ENCODE assay signal across 15 mouse cellular contexts in genomic region chr3:59182129-59182528, GRCm38 (mm10). TPM values are rescaled to one million over a fixed set of nuclear protein-coding genes. Genes with fewer than 3 reads are reported as not detected.
"Had no signal": no experiment of that assay in that cellular context is flagged by ENCODE, and none has a peak within 500 bp of the region (broad histone marks: within the 10 kb centered on the region; RNA-seq: fewer than 3 reads in every experiment).

No protein-coding gene starts in this region.

- H3K36me3 ChIP-seq: kidney, embryonic 15.5 days; limb, embryonic 15.5 days; liver, embryonic 13.5 days; lung, embryonic 15.5 days; neural tube, embryonic 15.5 days had no signal

- H3K9me3 ChIP-seq: kidney, embryonic 15.5 days; limb, embryonic 15.5 days; liver, embryonic 13.5 days; lung, embryonic 15.5 days; neural tube, embryonic 15.5 days had no signal

- H3K4me3 ChIP-seq: kidney, embryonic 15.5 days; left cerebral cortex, adult 2 months; limb, embryonic 15.5 days; liver, embryonic 13.5 days; lung, embryonic 15.5 days; neural tube, embryonic 15.5 days had no signal

- ATAC-seq: liver, postnatal 0 days had no signal

- H3K27ac ChIP-seq: kidney, embryonic 15.5 days; left cerebral cortex, adult 2 months; limb, embryonic 15.5 days; liver, embryonic 13.5 days; lung, embryonic 15.5 days; neural tube, embryonic 15.5 days; stomach, postnatal 0 days had no signal

- H3K4me2 ChIP-seq: kidney, embryonic 15.5 days; limb, embryonic 15.5 days; liver, embryonic 13.5 days; lung, embryonic 15.5 days; neural tube, embryonic 15.5 days had no signal

- DNase-seq: kidney, adult 2 months; kidney, postnatal 14 days; liver, embryonic 13.5 days; liver, postnatal 0 days; right cerebral cortex, adult 18-20 months; thymus, postnatal 4 days had no signal

- H3K4me1 ChIP-seq: kidney, embryonic 15.5 days; limb, embryonic 15.5 days; liver, embryonic 13.5 days; lung, embryonic 15.5 days; neural tube, embryonic 15.5 days had no signal

- H3K9ac ChIP-seq: kidney, embryonic 15.5 days; limb, embryonic 15.5 days; liver, embryonic 13.5 days; liver, postnatal 0 days; lung, embryonic 15.5 days; neural tube, embryonic 15.5 days had no signal

- H3K27me3 ChIP-seq: kidney, embryonic 15.5 days; limb, embryonic 15.5 days; liver, embryonic 13.5 days; lung, embryonic 15.5 days; neural tube, embryonic 15.5 days had no signal

RNA-seq across cellular contexts. Expression of gene Gpr87, which starts 12.8 kb away (rescaled TPM):
- total RNA-seq: layer of hippocampus, postnatal 25 days; left cerebral cortex, adult 2 months; left cerebral cortex, postnatal 14 days; megakaryocyte-erythroid progenitor cell, adult 5-6 weeks had no signal
- polyA plus RNA-seq: kidney, embryonic 15.5 days; liver, embryonic 13.5 days; liver, postnatal 0 days had no signal

RNA-seq across cellular contexts. Expression of gene P2ry13, which starts 28.6 kb away (rescaled TPM):
- total RNA-seq: megakaryocyte-erythroid progenitor cell, adult 5-6 weeks had no signal
